Mouse (Mus musculus) cerebellum, adult 2 months (tissue): ENCODE data around the gene Gm10972.
"Not testable (repeated sequence)": the region's sequence is repeated elsewhere in the genome, so short reads cannot be mapped to it uniquely, and the experiment has no call there.

ENCODE experiments used
- CTCF ChIP-seq: fragments of 200-500 bp; IDR thresholded peaks from 2 replicates; pipeline ENCODE4 v1.5.1; 2011; ENCODE audit warnings: low read depth, mild to moderate bottlenecking, control low read depth, low read length, moderate library complexity, borderline replicate concordance; ENCODE audit not compliant: insufficient read depth
- POLR2A ChIP-seq: fragments of 200-500 bp; IDR thresholded peaks from 2 replicates; pipeline ENCODE4 v1.6.1; 2011; ENCODE audit warnings: low read length, control low read depth, borderline replicate concordance; ENCODE audit not compliant: insufficient read depth

DNA sequence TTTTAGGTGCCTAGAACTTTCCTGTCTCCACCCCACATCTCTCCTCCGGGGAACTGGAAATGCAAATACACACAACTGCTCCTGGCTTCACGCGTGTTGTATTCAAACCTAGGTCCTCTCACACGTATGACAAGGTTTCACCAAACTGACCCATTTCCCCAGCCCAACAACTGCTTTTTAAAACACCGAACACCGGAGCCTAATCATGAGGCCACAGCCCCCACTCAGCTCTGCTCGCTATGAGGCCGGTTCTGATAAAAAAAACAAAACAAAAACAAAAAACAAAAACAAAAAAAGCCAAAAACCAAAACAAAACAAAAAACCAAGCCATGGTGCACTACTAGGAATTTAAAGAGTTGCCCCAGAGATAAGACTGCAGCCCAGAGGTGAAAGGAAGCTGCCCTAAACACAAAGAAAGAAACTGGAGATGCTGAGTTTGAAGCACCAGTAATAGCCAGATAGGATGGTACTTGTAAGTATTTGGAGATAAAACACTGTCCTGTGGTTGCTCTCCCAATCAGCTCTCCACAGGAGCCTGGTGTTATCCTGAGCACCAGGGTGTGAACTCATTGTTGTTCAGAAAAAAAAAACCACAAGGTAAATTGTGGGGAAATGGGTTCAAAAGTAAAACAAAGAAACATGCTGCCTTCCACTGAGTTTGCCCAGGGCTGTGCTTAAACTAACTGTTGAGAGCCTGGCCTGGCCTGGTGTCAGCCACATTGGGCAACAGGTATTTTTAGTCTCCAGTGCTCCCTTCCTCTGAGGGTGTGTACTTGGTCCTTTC is 43.3 kb downstream of the Gm10972 start:
- TF ChIP-seq POLR2A, CTCF: not testable (repeated sequence)
